Mouse (Mus musculus): ENCODE measurements around the gene Hist1h2br. TPM values are rescaled to one million over a fixed set of nuclear protein-coding genes. Genes with fewer than 3 reads are reported as not detected.
"Not testable (repeated sequence)": the region's sequence is repeated elsewhere in the genome, so short reads cannot be mapped to it uniquely, and the experiment has no call there.

The Hist1h2br gene
- total RNA-seq, 1 experiment from 2014 or later: 348 TPM

DNA sequence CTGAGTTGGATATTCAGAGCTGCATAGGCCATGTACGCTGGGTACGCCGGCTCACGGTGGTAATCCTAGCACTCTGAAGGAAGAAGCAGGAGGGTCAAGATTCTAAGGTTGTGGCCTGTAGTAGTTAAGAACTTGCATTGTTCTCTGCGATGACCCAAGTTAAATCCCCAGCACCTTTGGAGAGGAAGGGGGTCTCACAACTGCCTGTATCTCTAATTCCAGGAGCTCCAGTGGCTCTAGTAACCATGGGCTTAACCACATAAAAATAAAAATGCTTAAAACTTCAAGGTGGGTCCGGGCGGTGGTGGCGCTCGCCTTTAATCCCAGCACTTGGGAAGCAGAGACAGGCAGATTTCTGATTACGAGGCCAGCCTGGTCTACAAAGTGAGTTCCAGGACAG is 3.2 kb upstream of the Hist1h2br start:
- no peak for ATAC-seq (replicated peaks in 1 of 2; ENCODE audit: insufficient read depth in 1 of 2, low FRiP score in 2 of 2, low TSS enrichment in 1 of 2, low read depth in 1 of 2, poor library complexity in 2 of 2, severe bottlenecking in 2 of 2)

DNA sequence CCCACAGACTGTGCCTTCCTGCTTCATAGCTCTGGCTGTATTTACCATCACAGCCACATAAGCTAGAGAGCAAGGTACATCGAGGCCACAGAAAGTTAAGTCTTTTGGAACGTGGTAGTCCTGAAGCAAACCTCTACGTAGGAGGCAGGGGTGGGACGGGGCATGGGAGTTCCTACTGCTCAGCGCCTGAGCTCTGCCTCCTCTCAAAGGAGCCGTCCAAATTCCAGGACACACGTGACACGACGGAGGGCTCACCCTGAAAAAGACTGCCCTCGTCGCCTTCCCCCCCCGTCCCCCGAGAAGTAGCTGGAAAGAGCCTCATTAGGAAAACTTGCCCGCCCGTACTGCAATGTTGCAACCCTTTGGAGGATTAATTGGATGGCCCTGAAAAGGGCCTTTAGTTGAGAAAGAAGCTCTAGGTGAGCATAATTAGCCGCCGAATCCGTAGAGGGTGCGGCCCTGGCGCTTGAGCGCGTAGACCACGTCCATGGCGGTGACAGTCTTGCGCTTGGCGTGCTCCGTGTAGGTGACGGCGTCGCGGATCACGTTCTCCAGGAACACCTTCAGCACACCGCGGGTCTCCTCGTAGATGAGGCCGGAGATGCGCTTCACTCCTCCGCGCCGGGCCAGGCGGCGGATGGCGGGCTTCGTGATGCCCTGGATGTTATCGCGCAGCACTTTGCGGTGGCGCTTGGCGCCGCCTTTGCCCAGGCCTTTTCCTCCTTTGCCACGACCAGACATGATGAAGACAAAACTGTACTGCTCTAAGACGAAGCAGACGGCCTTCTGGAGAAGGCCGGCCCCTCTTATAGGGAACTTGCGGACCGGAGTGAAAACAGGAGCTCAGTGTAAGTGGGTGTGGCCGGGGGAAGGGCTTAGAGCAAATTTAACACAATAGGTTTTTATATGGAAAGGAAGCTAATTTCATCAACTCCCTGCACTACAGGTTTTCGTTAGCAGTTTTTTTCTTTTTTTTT is 1.8 kb upstream of the Hist1h2br start, which contains the start of gene Hist1h4n:
TSS of gene Hist1h4n (minus strand) at position 779 of the 977 bp plus-strand sequence.
- peak; percentile 58 to 59 for ATAC-seq (replicated peaks in 1 of 2; ENCODE audit: insufficient read depth in 1 of 2, low FRiP score in 2 of 2, low TSS enrichment in 1 of 2, low read depth in 1 of 2, poor library complexity in 2 of 2, severe bottlenecking in 2 of 2)

DNA sequence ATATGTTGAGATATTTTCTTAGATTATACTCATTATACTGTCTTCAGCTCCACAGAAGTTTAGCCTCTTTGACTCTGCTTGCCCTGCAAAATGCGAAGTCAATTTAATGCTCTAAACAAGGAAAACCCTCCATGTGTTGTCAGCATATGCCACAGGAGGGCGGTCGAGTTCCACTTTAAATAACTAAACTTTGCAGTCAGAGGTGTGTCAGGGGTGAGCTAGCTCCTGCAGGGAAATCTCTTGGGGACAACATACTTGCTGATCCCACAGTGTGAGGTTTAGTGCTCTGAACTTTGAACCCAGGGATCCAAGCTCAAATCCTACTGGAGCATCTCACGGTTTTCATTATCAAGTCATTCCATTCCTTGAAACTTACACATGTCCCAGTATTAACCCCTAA is 7.0 kb downstream of the Hist1h2br start:
- ATAC-seq (replicated peaks in 1 of 2; ENCODE audit: insufficient read depth in 1 of 2, low FRiP score in 2 of 2, low TSS enrichment in 1 of 2, low read depth in 1 of 2, poor library complexity in 2 of 2, severe bottlenecking in 2 of 2): peak; percentile 90 to 97

DNA sequence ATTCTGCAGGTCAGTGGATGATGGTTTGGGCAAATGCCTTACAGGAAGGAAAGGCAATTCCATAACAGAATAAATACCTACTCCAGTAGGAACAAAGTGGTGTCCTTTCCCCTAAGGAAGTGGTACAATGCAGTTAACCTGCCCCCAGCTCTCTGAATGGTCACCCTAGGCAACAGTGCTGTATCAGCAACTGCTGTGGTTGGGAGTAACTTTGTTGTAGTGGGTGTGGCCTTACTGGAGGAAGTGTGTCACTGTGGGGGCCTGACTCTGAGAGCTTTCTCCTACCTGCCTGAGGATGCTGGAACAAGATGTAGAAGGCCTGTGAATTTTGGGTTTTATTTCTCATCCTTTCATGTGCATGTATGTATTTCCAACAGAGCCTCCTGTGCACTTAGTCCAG is 12.8 kb downstream of the Hist1h2br start:
- ATAC-seq (replicated peaks in 1 of 2; ENCODE audit: insufficient read depth in 1 of 2, low FRiP score in 2 of 2, low TSS enrichment in 1 of 2, low read depth in 1 of 2, poor library complexity in 2 of 2, severe bottlenecking in 2 of 2): peak; percentile 89 to 91; a peak in 3 of 4 replicates

DNA sequence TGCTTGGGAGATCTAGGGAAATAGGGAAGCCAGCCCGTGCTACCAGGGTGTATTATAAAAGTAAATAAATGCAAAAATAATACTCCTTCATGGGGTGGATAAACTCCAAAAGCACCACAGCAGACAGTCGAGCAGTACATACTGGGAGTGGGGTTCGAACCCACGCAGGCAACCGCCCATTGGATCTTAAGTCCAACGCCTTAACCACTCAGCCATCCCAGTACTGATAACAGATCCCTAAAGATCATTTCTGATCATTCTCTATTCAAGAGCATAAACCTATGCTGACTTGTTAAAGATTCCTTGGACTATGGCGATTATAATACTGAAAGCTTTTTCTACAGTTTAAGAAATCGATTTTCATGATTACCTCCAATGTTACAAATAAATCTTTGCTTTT is 14.3 kb downstream of the Hist1h2br start:
- no peak for ATAC-seq (replicated peaks in 1 of 2; ENCODE audit: insufficient read depth in 1 of 2, low FRiP score in 2 of 2, low TSS enrichment in 1 of 2, low read depth in 1 of 2, poor library complexity in 2 of 2, severe bottlenecking in 2 of 2)

DNA sequence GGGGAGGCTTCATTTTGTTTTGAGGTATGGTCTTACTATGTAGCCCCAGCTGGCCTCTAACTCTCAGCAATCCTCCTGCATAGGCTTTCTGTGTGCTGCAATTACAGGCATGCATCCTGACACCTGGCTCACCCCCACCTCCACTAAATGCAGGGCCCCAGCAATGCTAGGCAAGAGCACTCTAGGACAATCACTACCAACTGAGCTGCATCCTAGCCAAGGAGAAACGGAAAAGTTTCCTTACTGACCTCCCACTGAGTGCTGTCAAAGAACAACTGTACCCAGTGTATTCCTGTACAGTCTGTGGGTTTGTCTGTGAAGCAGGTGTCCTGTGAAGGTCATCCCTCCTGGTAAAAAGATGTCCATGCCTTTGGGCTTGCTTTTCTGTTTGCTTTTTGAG is 17.2 kb downstream of the Hist1h2br start:
- not testable (repeated sequence) for ATAC-seq (replicated peaks in 1 of 2; ENCODE audit: insufficient read depth in 1 of 2, low FRiP score in 2 of 2, low TSS enrichment in 1 of 2, low read depth in 1 of 2, poor library complexity in 2 of 2, severe bottlenecking in 2 of 2)

DNA sequence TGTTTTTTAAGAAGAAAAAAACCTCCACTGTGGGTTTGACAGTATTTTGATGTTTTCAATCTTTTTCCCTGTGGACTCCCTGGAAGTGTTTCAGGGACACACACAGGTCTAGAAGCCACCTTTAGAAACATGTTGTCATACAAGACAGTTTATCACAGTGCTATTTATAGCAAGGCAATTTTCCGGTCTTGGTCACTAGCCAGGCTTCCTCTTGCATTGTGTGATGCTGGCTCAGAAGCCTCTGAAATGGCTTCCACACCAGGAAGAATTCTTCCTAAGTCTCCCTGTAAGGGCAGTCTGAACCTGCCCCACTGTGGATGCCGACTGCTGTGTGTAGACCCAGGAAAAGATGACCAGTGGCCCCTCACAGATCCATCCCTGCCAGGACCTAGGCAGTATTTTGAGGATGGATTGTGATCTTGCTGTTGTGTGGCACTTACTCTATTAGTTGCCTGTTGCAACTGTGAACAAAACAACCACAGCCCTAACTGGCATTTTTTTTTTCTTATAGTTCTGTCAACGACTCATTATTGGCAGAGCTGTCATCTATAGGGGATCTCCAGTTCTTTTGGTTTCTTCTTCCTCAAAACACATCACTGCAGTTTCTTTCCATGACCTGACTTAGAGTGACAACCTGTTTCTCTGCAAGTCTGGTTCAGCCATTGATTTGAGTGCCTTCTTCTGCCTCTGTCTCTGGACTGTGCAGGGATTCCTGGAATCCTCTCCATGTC is 18.8 kb downstream of the Hist1h2br start:
- ATAC-seq (replicated peaks in 1 of 2; ENCODE audit: insufficient read depth in 1 of 2, low FRiP score in 2 of 2, low TSS enrichment in 1 of 2, low read depth in 1 of 2, poor library complexity in 2 of 2, severe bottlenecking in 2 of 2): peak; percentile 49 to 63; a peak in 3 of 4 replicates

DNA sequence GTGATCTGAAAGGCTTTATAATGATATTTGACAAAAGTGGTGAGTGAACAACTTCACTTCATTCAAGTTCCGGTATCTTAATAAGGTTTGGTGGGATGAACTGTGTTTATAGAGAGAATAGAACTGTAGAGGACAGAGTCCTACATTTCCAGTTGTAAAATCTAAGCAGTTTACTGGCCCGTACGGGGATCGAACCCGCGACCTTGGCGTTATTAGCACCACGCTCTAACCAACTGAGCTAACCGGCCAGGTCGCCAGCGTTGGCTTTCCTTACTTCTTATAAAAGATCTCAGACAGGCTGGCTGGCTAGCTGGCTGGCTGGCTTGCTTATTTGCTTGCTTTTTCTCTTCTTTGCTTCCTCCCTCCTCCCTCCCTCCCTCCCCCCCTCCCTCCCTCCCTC is 21.6 kb downstream of the Hist1h2br start:
- peak in 1 of 2 experiments; percentile 37; a peak in 1 of 4 replicates for ATAC-seq (replicated peaks in 1 of 2; ENCODE audit: insufficient read depth in 1 of 2, low FRiP score in 2 of 2, low TSS enrichment in 1 of 2, low read depth in 1 of 2, poor library complexity in 2 of 2, severe bottlenecking in 2 of 2)

DNA sequence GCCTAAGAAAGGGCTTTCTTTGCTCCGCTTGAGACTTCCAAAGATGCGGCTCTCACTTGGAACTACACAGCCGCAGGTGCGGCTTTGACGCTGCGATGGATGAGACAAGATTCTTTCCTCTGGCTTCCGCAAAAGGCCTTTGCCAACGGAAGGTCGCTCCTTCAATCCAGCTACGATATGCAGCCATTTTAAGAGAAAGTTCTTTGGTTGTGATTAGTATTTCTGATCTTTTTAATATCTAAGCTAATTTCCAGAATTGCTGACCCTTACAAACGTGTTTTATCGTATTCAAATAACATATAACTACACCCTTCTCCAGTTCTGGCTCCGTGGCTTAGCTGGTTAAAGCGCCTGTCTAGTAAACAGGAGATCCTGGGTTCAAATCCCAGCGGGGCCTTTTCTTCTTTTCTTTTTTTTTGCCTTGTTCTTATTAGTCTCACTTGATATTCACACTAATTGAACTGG is 22.2 kb downstream of the Hist1h2br start:
- no peak for ATAC-seq (replicated peaks in 1 of 2; ENCODE audit: insufficient read depth in 1 of 2, low FRiP score in 2 of 2, low TSS enrichment in 1 of 2, low read depth in 1 of 2, poor library complexity in 2 of 2, severe bottlenecking in 2 of 2)

DNA sequence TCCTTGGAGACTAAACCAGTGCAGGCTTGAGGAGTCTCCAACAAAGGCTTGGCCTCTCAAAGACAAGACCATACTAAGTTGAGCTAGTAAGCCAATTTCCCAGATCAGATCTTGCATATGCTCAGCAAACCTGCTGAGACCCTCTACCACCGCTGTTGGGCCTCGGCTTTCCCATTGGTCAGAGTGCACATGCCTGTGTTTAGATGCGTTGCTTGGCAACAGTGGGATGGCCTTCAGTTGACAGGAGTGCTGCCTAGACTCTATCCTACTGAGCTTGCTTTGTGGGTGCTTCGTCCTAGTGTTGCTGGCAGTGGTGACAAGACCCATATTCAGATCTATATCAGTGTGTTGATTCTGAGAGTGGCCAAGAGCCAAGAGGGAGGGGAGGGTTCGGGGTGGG is 28.1 kb downstream of the Hist1h2br start:
- no peak for ATAC-seq (replicated peaks in 1 of 2; ENCODE audit: insufficient read depth in 1 of 2, low FRiP score in 2 of 2, low TSS enrichment in 1 of 2, low read depth in 1 of 2, poor library complexity in 2 of 2, severe bottlenecking in 2 of 2)

DNA sequence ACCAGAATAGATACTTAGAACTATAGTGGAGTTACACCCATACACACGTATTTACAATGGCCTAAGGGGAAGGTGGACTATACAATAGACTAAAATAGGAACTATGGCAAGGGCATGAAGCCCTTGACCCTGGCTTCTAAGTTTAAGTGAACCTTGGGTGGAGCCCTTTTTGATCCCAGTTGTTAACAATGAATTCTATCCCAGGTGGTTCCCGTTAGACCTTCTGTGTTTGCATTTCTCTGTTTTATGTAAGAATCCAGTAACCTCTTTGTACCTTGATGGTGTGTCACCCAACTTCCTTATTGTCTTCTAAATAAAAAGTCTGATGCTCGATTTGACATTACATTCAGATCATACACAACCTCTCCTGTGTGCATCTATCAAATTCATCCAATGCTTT is 32.0 kb downstream of the Hist1h2br start:
- ATAC-seq (replicated peaks in 1 of 2; ENCODE audit: insufficient read depth in 1 of 2, low FRiP score in 2 of 2, low TSS enrichment in 1 of 2, low read depth in 1 of 2, poor library complexity in 2 of 2, severe bottlenecking in 2 of 2): not testable (repeated sequence)

DNA sequence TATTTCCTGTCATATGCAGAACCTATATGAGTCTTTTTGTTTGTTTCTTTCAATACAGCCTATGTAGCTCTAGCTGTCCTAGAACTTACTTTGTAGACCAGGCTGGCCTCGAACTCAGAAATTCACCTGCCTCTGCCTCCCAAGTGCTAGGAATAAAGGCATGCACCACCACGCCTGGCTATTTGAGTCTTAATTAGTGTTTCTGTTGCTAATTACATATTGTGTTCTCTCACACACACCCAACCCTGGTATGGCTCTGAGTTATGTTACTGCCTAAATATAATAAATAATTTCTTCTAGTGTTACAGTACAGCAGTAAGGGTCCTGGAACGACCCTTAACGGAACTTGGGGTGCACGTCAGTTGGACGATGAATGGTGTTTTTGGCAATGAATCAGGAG is 47.2 kb downstream of the Hist1h2br start:
- no peak for ATAC-seq (replicated peaks in 1 of 2; ENCODE audit: insufficient read depth in 1 of 2, low FRiP score in 2 of 2, low TSS enrichment in 1 of 2, low read depth in 1 of 2, poor library complexity in 2 of 2, severe bottlenecking in 2 of 2)

DNA sequence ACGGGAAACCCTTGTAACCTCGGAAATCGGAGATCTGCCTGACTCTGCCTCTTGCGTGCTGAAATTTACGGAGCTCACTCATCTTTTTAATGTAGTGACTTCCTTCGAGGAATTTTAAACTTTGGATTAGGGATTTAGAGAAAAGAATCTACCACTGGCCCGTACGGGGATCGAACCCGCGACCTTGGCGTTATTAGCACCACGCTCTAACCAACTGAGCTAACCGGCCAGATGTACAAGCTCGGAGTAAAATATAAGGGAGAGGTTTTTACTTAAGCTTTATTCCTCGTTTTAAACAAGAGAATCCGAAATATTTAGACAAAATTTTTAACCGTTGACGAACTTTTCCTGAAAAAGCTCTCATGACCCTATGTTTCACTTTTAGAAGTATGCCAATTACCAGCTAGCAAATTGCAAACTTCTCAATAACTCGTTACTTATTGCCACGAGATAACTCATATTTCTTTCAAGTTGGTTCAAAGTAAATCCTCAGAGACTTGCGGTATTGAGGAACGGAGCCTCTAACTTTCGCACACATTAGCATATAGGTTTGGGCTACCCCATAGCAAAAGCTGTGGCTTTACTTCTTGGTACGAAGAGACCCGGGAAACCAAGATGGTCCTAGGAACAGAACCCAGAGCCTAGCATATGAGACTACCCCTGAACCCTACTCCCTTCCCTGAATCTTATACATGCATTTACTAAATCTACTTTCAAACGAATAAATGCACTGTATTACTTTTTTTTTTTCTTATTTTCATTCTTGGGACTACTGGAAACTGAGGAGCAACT is 48.5 kb downstream of the Hist1h2br start:
- peak in 1 of 2 experiments; percentile 29; a peak in 1 of 4 replicates for ATAC-seq (replicated peaks in 1 of 2; ENCODE audit: insufficient read depth in 1 of 2, low FRiP score in 2 of 2, low TSS enrichment in 1 of 2, low read depth in 1 of 2, poor library complexity in 2 of 2, severe bottlenecking in 2 of 2)

DNA sequence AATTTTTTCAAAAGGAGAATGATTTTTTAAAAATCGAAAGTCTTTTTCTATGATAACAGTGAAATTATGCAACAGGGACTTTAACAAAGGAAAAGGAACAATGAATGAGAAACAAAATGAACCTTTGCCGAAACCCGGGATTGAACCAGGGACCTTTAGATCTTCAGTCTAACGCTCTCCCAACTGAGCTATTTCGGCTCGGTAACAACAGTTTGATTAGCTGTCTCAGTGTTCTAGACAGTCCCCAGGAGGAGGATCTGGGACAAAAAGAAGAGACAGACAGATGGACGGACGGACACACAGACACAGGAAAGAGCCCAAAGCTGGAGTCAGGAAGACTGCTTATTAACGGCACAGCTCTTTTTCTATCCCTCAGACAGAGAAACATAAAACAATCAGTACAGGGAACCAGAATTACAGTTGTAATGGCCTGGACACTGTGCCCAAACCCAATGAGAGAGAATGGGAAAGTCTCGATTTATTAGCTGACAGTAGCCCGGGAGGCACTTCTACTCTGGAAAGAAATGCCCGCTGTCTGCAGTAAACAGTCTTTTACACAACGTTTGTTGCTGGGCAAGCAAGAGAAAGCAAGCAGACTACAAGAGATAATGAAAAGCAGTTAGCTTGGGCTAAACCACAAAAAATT is 49.3 kb downstream of the Hist1h2br start:
- peak; percentile 38 to 52; a peak in 3 of 4 replicates for ATAC-seq (replicated peaks in 1 of 2; ENCODE audit: insufficient read depth in 1 of 2, low FRiP score in 2 of 2, low TSS enrichment in 1 of 2, low read depth in 1 of 2, poor library complexity in 2 of 2, severe bottlenecking in 2 of 2)

DNA sequence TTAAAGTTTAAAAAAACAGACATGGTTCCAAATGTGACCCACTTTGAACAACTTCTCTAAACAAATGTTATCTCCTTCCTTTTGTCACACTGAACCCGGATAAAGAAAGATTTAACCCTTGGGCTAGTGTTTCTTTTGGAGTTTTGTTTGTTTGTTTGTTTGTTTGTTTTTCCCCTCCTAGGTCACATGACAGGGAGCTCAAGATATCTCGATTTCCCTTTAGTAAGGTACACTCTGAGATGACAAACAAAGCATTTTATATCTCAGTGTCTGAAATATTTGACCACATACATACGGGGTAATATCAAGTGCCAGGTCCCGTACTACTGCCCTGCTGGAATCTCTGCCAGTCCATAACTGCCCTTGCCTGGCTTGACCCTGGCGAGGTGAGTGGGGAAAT is 49.9 kb downstream of the Hist1h2br start:
- ATAC-seq (replicated peaks in 1 of 2; ENCODE audit: insufficient read depth in 1 of 2, low FRiP score in 2 of 2, low TSS enrichment in 1 of 2, low read depth in 1 of 2, poor library complexity in 2 of 2, severe bottlenecking in 2 of 2): no peak; a peak in 1 of 4 replicates

DNA sequence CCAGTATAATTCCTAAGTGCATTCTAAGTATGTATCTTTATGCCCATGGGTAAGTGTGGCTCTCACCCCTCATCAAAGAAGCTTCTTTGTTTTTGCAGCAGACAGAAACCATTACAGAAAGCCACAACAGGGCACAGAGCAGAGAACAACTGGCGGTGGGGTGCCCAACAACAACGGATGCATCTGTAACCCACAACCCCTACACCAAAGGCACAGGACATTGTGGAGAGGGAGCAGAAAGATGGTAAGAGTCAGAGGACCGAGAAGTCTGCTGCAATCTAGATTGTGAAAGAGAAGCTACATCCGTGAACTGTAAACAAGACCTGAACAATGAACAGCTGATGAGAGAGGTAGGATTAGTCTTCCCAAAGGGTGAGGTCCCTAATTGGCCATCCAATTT is 51.0 kb downstream of the Hist1h2br start:
- no peak for ATAC-seq (replicated peaks in 1 of 2; ENCODE audit: insufficient read depth in 1 of 2, low FRiP score in 2 of 2, low TSS enrichment in 1 of 2, low read depth in 1 of 2, poor library complexity in 2 of 2, severe bottlenecking in 2 of 2)

Data from hematopoietic stem cell, adult 5-6 weeks (primary cell).